Mouse (Mus musculus) adrenal gland, postnatal 14 days (tissue): ENCODE data around the gene Ipo11. TPM values are rescaled to one million over a fixed set of nuclear protein-coding genes. Genes with fewer than 3 reads are reported as not detected.
"Not testable (repeated sequence)": the region's sequence is repeated elsewhere in the genome, so short reads cannot be mapped to it uniquely, and the experiment has no call there.

Experiments
- DNase-seq: peaks from one replicate; pipeline ENCODE4 v3.0.0; 2021; ENCODE audit warnings: mixed read lengths
- long read RNA-seq, 2 experiments: library from polyadenylated mRNA; stranded (forward); transcript quantifications; one replicate each; pipeline ENCODE4 v2.0.0; 2021
- total RNA-seq: library from RNA; stranded (reverse); gene quantifications from 2 replicates; pipeline ENCODE4 v1.2.3, GENCODE M21; 2021

Gene Ipo11
- total RNA-seq, result 36.4 and 37.4 TPM in 2 replicates
- long read RNA-seq, experiment 1, full-length matches to known transcripts, result 17 of 45 reads
- long read RNA-seq, experiment 1, partial matches to known transcripts, result 20 of 45 reads
- long read RNA-seq, experiment 1, other reads (novel, unspliced or antisense), result 8 of 45 reads
- long read RNA-seq, experiment 2, full-length matches to known transcripts, result 14 of 32 reads
- long read RNA-seq, experiment 2, partial matches to known transcripts, result 18 of 32 reads
- long read RNA-seq, experiment 2, other reads (novel, unspliced or antisense), result 0 of 32 reads

DNA sequence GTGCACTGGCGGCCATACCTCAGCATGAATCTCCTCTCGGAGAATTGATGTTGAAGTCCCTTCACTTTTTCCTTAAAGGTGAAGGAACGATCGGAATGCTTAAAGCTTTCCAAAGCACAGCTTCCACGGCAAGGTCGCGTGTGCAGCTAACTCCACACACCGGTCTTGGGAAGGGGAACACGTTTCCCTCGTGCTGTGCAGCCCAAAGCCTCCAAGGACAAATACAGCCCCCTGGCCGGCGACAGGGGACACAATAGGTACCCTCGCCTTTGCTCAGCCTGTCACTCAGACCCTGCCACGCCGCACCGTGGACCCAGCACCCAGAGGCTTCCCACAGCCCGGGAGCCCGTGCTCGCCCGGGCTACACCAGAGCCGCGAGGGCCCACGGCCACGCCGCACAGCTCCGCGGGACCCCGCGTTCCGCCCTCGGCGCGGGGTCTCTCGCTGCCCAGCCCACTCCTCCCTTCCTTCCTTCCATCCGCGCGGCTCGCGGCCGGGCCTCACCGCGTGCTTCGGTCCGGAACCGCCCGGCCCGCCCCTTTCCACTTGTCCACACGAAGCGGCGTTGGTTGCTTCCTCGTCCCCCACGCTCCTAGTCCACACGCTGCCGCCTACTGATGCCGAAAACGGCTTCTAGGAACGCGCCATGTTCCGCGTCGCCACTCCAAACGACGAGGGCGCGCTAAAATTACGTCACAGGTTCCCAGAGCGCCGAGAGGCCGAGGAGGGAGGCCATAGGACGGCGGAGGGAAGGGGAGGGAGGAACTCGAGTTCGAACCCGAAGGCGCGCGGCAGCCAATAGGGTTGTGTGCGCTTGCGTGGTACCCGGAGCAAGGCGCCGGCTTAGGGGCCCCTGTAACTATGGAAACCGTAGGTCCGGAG lies at the start of gene Ipo11:
TSS of gene Ipo11 (minus strand) at position 703 of the 882 bp plus-strand sequence.
- peak; percentile 97 for DNase-seq

DNA sequence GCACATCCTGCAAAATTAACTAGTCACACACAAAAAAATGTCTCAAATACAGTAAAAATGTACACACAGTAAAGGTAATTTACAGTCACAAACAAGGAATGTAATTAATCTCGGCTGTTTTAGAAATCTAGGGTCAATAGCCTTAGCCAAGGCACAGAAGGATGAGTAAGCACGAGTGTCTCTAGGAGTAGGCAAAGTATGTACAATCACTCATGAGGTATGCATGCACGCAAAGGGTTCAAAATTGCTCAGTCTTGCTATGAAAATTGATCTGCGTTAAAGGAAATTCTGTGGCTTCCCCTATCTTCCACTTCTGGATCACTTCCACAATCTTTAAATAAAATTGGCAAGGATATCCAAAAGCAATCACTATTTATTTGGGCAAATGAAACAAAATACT lies 24.7 kb upstream of the Ipo11 start:
- DNase-seq, result no peak

DNA sequence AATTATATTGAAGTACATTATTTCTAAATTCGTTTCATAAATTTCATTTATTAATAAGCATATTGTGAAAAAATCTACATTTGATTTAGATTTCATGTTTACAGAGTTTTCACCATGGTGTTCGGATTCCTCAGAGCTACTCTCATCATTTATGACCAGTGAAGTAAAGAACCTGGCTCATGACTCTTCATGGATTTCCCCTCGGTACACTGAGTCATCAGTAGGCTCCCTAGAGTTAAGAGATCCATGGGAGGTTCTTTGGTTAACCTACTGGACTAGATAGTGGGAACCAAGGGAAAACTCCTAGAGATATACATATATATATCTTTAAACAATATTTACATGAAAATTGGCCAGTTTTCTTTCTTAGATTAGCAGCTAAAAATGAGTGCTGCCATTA lies 23.8 kb upstream of the Ipo11 start:
- no peak for DNase-seq

DNA sequence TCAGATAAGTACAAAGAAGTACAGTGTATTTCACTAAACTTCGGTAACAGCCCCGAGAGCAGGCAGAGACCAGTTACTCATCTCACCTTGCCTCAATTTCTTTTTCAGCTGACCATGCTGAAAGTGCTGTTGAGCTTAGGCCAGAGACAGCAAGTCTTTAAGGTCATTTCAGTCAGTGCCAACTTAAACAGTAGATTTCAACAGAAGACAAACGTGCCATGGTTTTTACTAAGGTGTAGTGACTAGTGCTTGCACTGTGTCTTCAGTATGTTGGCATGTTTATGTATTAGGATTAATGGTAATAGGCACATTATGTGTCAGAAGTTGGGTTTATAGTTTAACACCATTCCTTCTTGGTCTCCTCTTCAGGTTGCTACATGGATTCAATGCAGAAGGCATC lies 21.5 kb upstream of the Ipo11 start:
- no peak for DNase-seq

DNA sequence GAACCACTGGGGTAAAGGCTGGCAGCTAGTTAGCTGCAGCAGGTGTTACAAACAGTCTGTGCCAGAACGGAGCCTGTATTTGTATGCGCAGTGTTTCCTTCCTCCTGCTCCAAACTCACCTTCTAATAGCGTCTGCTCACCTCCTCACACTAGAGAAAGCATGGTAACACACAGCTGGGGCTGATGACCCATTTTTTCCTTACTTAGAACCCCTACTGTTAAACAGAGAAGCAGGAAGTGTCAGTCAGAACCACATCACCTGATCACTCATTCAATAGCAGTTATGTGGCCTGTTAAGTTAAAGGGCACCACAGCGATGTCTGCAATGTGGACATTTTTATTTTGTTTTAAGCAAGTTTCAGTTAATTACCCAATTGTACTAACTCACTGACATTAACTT lies 20.8 kb upstream of the Ipo11 start:
- DNase-seq, result no peak

DNA sequence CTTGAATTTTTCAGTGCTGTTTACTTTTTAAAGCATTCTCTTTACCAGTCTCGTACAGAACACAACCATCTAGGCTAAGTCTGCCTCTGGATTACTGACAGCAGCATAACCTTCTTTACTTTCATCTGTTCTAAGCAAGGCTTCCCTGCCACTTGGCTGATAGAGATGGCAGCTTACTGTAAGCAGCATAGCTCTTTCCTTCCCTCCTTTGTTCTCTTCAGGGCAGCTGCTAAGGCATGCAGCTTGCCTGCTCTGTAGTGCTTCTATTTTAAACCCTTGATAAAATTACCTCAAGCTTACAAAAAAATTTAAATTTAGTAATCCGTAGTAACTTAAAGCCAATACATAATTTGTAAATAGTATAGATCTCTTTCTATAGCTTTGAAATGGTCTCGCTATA lies 18.1 kb upstream of the Ipo11 start:
- no peak for DNase-seq

DNA sequence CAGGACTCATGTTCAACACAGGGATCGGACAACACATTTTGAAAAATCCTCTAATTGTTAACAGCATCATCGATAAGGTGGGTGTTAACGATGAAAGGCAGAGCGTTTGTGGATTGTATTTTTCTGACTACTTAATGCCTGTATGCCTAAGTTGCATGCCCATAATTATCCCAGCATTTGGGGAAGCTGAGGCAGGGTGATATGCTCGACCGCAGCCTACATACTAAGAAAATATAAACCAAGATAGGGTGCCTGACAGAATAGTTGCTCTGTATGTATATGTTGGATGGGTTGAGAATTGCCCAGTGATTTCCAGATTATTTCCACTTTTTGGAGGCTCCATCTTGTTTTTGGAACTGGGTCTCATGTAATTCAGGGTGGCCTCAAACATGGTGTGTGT lies 10.8 kb upstream of the Ipo11 start:
- DNase-seq, result no peak

DNA sequence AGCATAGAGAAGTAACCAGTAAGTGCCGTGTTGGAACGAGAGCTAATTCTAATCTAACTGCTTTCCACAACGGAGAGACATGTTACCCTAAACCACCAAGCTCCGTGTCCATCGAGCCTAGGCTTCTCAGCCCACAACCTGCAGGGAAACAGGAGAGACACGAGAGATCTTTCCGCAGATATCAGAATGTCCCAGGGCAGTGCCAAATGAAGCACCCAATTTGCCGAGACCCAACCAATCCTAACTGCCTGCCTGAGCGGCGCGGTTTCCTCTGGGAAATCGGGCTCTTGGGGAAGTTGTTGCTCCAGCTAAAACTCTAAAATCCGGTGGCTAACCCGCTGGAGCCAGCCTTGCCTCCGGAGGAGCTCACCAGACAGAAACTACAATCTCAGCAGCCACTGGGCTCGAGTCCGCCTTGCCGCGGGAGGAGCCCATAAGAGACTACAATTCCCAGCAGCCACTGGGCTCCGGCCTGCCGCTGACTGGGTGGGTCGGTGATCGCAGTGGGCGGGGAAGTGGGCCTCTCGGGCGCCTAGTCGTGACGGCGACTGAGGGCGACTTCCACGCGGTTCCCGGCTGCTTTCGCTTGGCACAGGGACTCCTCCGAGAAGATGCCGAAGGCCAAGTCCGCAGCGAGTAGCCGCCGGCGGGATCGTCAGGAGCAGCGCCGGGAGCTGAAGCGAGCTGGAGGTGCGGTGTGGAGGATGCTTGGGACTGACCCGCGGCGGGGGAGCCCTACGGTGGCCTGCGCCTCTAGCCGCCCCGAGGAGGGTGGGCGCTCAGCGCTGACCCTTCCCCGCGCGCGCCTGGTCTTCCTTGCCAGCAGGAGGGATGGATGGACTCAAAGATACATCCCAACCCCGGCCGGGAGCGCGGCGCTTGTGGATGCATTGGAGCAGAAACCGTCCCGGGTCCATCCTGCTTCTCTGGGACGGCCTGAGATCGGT lies 10.1 kb upstream of the Ipo11 start, which contains the start of gene Dimt1:
TSS of gene Dimt1 (plus strand) at position 534 of the 947 bp plus-strand sequence.
- DNase-seq, result peak; percentile 97

DNA sequence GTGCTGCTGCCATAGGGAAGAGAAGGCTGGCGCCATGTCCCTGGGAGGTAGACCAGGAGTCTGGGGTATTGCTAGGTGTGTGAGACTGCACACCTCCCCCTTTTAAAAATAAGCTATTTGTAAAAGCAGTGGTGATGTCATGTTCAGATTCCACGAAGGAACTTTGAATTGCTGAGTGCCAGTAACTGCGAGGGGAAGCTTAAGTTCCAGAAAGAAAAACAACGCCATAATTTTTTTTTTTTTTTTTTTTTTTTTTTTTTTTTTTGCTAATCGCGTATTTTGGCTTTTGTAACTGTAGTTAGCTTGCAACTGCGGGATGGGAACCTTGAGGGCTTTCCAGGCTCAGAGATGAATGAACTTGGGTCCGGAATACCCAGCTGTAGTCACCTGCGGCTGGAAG lies 8.8 kb upstream of the Ipo11 start:
- no peak for DNase-seq

DNA sequence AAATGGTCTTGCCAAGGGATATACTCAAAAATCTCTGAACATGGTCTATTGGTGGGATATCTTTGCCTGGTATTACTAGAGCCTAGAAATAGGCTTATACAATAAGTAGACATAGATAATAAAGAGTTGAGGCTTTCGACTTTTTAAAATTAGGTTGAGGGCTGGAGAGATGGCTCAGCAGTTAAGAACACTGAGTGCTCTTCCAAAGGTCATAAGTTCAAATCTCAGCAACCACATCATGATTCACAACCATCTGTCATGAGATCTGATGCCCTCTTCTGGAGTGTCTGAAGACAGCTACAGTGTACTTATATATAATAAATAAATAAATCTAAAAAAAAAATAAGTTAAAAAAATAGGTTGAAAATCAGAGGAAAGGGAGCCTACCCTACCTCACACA lies 6.0 kb upstream of the Ipo11 start:
- no peak for DNase-seq

DNA sequence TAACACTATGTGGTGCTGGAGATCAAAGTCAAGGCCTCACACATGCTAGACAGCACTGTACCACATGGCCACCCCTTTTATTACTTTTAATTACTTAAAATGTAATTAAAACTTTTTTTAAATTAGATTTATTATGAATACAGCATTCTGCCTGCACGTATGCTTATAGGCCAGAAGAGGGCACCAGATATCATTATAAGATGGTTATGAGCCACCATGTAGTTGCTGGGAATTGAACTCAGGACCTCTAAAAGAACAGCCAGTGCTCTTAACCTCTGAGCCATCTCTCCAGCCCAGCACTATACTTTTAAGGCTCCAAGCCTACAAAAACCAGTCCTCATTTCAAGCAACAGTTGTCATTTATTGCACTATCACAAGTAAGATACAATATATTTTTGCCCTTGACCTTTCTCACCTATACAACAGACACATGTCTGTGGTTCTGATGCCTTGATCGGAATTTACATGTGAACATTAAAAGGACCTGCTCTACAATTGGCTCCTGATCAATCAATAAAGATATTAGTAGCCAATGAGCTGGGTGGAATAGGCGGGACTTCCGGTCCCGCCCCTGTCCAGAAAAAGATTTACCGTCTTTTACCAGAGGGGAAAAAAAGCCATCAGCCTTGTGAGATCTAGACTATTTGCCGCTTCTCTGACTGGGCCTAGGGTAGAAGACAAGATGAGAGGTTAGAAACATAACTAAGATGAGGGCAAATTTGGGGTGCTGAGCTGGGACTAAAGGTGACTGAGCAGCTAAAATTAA lies 4.6 kb upstream of the Ipo11 start:
- no peak for DNase-seq

DNA sequence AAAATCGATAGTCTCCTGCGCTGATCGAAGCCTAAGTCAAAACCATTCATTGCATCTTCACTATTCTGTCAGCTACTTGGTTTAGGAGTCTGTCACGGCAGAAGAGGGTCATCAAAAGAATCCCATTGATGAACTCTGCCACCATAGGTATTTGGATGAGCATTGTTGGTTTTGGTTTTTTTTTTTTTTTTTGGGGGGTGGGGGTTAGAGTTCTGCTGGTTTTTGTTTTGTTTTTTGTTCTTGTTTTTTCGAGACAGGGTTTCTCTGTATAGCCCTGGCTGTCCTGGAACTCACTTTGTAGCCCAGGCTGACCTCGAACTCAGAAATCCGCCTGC lies 347 bp upstream of the Ipo11 start:
- no peak for DNase-seq

DNA sequence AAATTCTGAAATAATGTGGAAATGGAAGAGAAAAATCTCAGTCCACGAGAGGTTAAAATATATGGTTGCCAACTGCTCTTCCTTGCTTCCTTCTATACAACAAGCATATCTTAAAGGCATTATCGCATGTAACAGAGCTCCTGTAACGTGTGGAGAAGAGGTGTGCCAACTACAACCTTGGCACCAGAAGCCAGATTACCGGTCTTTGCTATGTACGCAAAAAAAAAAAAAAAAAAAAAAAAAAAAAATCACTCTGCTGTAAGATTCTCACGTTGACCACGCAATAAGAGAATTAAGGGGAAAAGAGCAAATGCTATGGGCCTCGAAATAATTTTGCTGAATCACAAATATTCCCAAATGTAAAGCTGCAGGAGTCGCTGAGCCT lies 895 bp downstream of the Ipo11 start:
- DNase-seq, result no peak

DNA sequence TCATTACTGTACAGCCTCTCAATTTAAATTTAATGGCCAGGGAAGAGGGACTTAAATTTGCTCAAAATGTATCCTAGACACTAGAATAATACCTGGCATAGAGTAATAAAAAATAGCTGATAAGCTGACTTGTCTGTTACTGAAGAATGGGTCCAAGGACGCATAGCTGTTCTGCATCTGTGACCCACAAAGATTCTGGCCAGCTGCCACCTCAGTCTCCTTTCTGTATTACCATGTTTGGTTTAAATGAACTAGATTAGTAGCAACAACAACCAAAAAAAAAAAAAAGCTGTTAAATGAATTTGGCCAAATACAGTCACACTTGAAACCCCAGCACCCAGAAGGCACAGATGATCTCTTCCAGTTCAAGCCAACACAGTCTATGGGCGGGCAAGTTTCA lies 7.6 kb downstream of the Ipo11 start:
- peak; percentile 56 for DNase-seq

DNA sequence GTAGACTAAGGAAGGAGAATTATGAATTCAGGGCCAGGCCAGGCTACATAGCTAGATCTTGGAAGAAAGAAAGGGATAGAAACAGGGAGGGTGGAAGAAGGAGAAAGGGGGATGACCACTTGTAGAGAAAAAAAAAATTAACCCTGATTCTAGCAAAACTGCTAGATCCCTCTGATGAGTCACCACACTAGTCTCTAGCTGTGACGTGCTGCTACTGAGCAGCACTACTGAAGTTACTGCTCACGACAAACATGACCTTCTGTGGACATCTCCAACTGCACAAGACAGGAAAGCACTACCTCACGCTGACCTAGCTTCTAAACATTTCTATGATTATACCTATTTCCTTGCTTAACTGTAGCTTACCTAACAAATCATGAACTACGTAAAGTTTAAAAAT lies 8.5 kb downstream of the Ipo11 start:
- DNase-seq, result no peak

DNA sequence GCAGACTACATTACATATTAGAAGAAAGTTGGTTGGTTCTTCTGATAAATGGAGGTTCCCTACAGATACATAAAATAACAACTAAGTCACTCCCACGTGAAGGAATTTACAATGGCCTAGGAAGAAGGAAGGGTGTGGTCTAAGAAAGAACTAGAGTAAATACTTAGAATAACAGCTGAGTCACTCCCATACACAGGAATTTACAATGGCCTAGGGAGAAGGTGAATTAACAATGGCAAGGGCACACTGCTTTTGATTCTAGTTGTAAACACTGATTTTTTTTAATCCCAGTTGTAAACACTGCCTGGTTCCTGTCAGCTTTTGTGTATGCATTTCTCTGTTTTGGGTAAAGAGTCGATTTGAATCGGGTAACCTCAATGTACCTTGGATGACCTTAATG lies 10.8 kb downstream of the Ipo11 start:
- not testable (repeated sequence) for DNase-seq

DNA sequence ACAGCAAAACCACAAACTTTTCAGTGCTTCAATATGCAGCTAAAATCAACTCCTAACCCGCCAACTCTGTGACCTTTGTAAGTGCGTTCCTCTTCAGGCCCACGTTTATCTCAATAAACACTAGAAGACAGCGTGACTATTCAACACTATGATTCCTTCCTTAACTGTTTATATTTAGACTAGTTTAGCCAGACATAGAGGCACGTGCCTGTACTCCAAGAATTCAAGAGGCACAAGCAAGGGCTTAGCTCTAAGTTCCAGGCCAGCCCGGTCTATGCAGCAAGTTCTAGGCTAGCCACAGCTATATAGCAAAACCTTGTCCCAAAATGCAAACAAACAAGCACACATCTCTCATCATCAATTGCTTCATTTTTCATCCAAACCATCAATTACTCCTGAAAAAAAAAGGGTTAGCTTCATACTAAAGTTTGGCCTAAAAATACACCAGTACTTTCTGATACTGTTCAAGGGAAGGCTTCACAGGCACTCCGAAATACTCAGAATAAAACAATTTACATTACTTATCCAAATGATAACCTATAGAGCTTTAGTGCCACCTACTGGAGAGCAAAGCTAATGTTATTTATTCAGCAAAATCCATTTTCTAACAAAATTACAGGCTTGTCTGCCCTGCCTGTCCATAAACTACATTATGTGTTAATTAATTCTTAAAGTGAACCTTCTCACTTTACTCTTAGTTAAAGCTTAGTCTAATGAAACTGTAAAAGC lies 18.3 kb downstream of the Ipo11 start:
- DNase-seq, result no peak

DNA sequence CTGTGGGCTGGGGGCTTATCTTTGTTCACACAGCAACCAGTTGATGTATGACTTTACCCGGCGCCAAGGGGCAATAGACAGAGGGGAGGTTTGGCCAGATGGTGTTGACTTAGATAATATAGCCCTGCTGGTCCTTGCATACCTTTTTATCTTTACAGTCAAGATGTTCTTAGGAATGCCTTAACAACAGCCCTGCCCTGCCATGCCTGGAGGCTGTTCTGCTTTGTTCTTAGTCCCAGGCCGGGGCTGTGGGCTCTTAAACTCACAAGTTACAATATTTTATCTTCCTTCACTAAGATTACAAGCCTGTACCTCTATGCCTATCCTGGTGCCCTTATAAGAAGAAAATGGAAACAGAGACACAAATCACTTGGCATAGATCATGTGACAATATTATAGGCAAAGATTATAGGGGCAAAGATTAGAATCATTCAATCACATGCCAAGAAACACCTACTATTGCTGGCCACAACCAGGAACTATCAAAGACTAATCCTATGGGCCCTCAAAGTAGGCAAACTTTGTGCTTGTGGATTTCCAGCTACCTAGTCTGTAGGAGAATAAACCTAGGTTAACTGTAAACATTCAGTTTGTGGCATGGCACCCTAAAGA lies 23.5 kb downstream of the Ipo11 start:
- DNase-seq, result no peak

DNA sequence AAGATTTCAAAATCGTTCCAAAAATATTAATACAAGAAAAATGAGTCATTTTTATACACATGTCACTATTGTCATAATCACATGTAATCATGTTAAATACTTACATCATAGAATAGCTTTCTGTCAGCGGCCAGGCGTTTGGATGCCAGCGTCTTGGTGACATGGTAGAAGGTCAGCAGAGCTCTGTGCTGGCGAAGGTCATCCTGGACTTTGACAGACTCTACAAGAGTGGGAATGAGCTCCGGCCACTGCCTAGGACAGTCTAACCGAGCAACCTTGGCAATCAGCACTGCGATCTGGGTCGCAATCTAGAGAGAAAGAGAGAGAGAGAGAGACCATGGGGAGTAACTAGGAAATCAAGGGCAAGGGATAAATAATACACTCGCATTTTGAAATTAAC lies 26.7 kb downstream of the Ipo11 start:
- peak; percentile 47 for DNase-seq

DNA sequence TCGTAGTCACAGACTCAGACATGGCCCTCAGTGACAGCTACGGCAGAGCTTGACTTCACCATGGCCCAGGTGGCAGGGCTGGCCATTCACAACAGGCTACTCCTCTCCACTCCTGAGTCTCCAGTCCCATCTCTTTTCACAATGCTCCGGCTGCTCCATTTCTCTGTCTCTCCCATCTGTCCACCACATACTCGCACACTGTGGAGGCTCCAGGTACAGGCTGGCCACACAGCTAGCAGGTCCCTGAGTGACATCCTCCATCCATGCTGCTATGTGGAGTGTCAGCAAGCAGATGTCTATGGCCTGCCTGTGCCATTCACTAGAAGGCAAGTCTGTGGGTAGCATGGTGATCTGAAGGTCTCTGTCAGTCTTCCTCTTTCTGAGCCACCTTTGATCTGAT lies 29.5 kb downstream of the Ipo11 start:
- no peak for DNase-seq

DNA sequence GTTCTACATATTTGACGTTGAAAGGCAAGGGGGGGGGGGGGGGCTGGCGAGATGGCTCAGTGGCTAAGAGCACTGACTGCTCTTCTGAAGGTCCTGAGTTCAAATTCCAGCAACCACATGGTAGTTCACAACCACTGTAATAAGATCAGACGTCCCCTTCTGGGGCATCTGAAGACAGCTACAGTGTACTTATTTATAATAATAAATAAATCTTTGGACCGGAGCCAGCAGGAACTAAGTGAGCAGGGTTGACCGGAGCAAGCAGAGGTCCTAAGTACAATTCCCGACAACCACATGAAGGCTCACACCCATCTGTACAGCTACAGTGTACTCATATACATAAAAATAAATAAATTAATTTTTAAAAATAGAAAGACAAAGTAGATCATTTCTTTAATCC lies 31.6 kb downstream of the Ipo11 start:
- DNase-seq, result not testable (repeated sequence)
